Mouse (Mus musculus): ENCODE results near the gene Mblac1. TPM values are rescaled to one million over a fixed set of nuclear protein-coding genes. Genes with fewer than 3 reads are reported as not detected.

Gene Mblac1
- polyA plus RNA-seq (2014; fragmentation: Nextera tagmentation; extraction: Ambion mirVana) = 11.9 and 13.1 TPM in 2 replicates

GRCm38 (mm10) chr5:138193771-138194727, at the start of gene Mblac1:
Mblac1 (plus strand) TSS chr5:138194314.
- peak; percentile 86 for ATAC-seq
- H3K9ac ChIP-seq (ENCODE audit: low read length) = peak within 1 kb of the TSS; percentile 94
- no peaks in the 10 kb centered on the region for H3K9me3 ChIP-seq (replicated peaks; ENCODE audit: control insufficient read depth, low read length)
- H3K27me3 ChIP-seq (replicated peaks; ENCODE audit: control insufficient read depth, insufficient read depth, low read length) = no peaks in the 10 kb centered on the region
- H3K36me3 ChIP-seq (ENCODE audit: control insufficient read depth, insufficient read depth, low read length) = peaks cover 30% of the 10 kb centered on the region
- peak; percentile 89 for DNase-seq (ENCODE audit: low spot score)
- peak within 1 kb of the TSS; percentile 84 for H3K27ac ChIP-seq (ENCODE audit: low read depth, low read length)
- no peaks in the 10 kb centered on the region; the same call in 1 of the 2 replicates for H3K4me1 ChIP-seq (ENCODE audit: control insufficient read depth, insufficient read depth, low read length)
- peak within 1 kb of the TSS; percentile 70 for H3K4me3 ChIP-seq (ENCODE audit: low read depth, low read length)
- 8% methylated on average over 54 of the region's 54 CpGs for WGBS
- peak within 1 kb of the TSS; percentile 97 for H3K4me2 ChIP-seq (ENCODE audit: low read length)

GRCm38 (mm10) chr5:138154390-138154789, 39.7 kb upstream of the Mblac1 start:
- no peak for DNase-seq (ENCODE audit: low spot score)
- H3K36me3 ChIP-seq (ENCODE audit: control insufficient read depth, insufficient read depth, low read length) = peaks cover 28% of the 10 kb centered on the region
- peak overlapping the region; percentile 81 for H3K4me3 ChIP-seq (ENCODE audit: low read depth, low read length)
- no peaks in the 10 kb centered on the region for H3K27me3 ChIP-seq (replicated peaks; ENCODE audit: control insufficient read depth, insufficient read depth, low read length)
- 89% methylated on average over 3 of the region's 3 CpGs for WGBS
- H3K9me3 ChIP-seq (replicated peaks; ENCODE audit: control insufficient read depth, low read length) = no peaks in the 10 kb centered on the region
- peak overlapping the region; percentile 87 for H3K4me2 ChIP-seq (ENCODE audit: low read length)
- ATAC-seq = no peak
- H3K27ac ChIP-seq (ENCODE audit: low read depth, low read length) = no peak overlapping the region
- peaks cover 3% of the 10 kb centered on the region; the same call in 1 of the 2 replicates for H3K4me1 ChIP-seq (ENCODE audit: control insufficient read depth, insufficient read depth, low read length)
- H3K9ac ChIP-seq (ENCODE audit: low read length) = peak overlapping the region; percentile 99; the same call in 1 of the 2 replicates

- DNase-seq (ENCODE audit: low spot score) (peak; percentile 98), ATAC-seq (peak; percentile 99)
- under 1% methylated on average over 31 of the region's 31 CpGs for WGBS
- H3K9ac ChIP-seq (ENCODE audit: low read length) = peak within 1 kb of the TSS; percentile 99
- peaks cover 23% of the 10 kb centered on the region for H3K36me3 ChIP-seq (ENCODE audit: control insufficient read depth, insufficient read depth, low read length)
- peak within 1 kb of the TSS; percentile 87 for H3K4me2 ChIP-seq (ENCODE audit: low read length)
- peak within 1 kb of the TSS; percentile 81 for H3K4me3 ChIP-seq (ENCODE audit: low read depth, low read length)
- no peaks in the 10 kb centered on the region for H3K27me3 ChIP-seq (replicated peaks; ENCODE audit: control insufficient read depth, insufficient read depth, low read length)
- no peaks in the 10 kb centered on the region for H3K9me3 ChIP-seq (replicated peaks; ENCODE audit: control insufficient read depth, low read length)
- H3K27ac ChIP-seq (ENCODE audit: low read depth, low read length) = peak within 1 kb of the TSS; percentile 96
- peaks cover 3% of the 10 kb centered on the region; the same call in 1 of the 2 replicates for H3K4me1 ChIP-seq (ENCODE audit: control insufficient read depth, insufficient read depth, low read length)
Observed at GRCm38 (mm10) chr5:138155443-138155976, 38.6 kb upstream of the Mblac1 start, which contains the start of gene Zfp113. Zfp113 (minus strand) TSS chr5:138155744.

- peak overlapping the region; percentile 61; the same call in 1 of the 2 replicates for H3K27ac ChIP-seq (ENCODE audit: low read depth, low read length)
- no peak for DNase-seq (ENCODE audit: low spot score)
- peak overlapping the region; percentile 79 for H3K9ac ChIP-seq (ENCODE audit: low read length)
- peaks cover 7% of the 10 kb centered on the region for H3K4me1 ChIP-seq (ENCODE audit: control insufficient read depth, insufficient read depth, low read length)
- peak overlapping the region; percentile 50 for H3K4me2 ChIP-seq (ENCODE audit: low read length)
- WGBS = 68% methylated on average over 7 of the region's 7 CpGs
- no peaks in the 10 kb centered on the region for H3K27me3 ChIP-seq (replicated peaks; ENCODE audit: control insufficient read depth, insufficient read depth, low read length)
- H3K4me3 ChIP-seq (ENCODE audit: low read depth, low read length) = peak overlapping the region; percentile 72; the same call in 1 of the 2 replicates
- H3K9me3 ChIP-seq (replicated peaks; ENCODE audit: control insufficient read depth, low read length) = no peaks in the 10 kb centered on the region
- peak; percentile 13; the same call in 1 of the 2 replicates for ATAC-seq
- H3K36me3 ChIP-seq (ENCODE audit: control insufficient read depth, insufficient read depth, low read length) = peaks cover 34% of the 10 kb centered on the region
Observed at GRCm38 (mm10) chr5:138160224-138160762, 33.8 kb upstream of the Mblac1 start.

GRCm38 (mm10) chr5:138160842-138161665, 33.1 kb upstream of the Mblac1 start, which contains the start of gene Cops6:
Cops6 (plus strand) TSS chr5:138161071.
- 1% methylated on average over 42 of the region's 42 CpGs for WGBS
- H3K27ac ChIP-seq (ENCODE audit: low read depth, low read length) = peak within 1 kb of the TSS; percentile 61
- peaks cover 41% of the 10 kb centered on the region for H3K36me3 ChIP-seq (ENCODE audit: control insufficient read depth, insufficient read depth, low read length)
- no peaks in the 10 kb centered on the region for H3K27me3 ChIP-seq (replicated peaks; ENCODE audit: control insufficient read depth, insufficient read depth, low read length)
- H3K9ac ChIP-seq (ENCODE audit: low read length) = peak within 1 kb of the TSS; percentile 79
- peak within 1 kb of the TSS; percentile 50 for H3K4me2 ChIP-seq (ENCODE audit: low read length)
- no peaks in the 10 kb centered on the region for H3K9me3 ChIP-seq (replicated peaks; ENCODE audit: control insufficient read depth, low read length)
- DNase-seq (ENCODE audit: low spot score) (peak; percentile 97), ATAC-seq (peak; percentile 97)
- H3K4me3 ChIP-seq (ENCODE audit: low read depth, low read length) = peak within 1 kb of the TSS; percentile 72
- H3K4me1 ChIP-seq (ENCODE audit: control insufficient read depth, insufficient read depth, low read length) = peaks cover 7% of the 10 kb centered on the region

GRCm38 (mm10) chr5:138163046-138163445, 31.1 kb upstream of the Mblac1 start:
- H3K36me3 ChIP-seq (ENCODE audit: control insufficient read depth, insufficient read depth, low read length) = peaks cover 61% of the 10 kb centered on the region
- WGBS = 77% methylated on average over 6 of the region's 6 CpGs
- ATAC-seq = no peak
- no peak overlapping the region for H3K27ac ChIP-seq (ENCODE audit: low read depth, low read length)
- no peak for DNase-seq (ENCODE audit: low spot score)
- no peak overlapping the region for H3K4me3 ChIP-seq (ENCODE audit: low read depth, low read length)
- H3K9ac ChIP-seq (ENCODE audit: low read length) = no peak overlapping the region
- H3K4me1 ChIP-seq (ENCODE audit: control insufficient read depth, insufficient read depth, low read length) = peaks cover 7% of the 10 kb centered on the region
- no peak overlapping the region for H3K4me2 ChIP-seq (ENCODE audit: low read length)
- no peaks in the 10 kb centered on the region for H3K27me3 ChIP-seq (replicated peaks; ENCODE audit: control insufficient read depth, insufficient read depth, low read length)
- H3K9me3 ChIP-seq (replicated peaks; ENCODE audit: control insufficient read depth, low read length) = no peaks in the 10 kb centered on the region

- peaks cover 7% of the 10 kb centered on the region for H3K4me1 ChIP-seq (ENCODE audit: control insufficient read depth, insufficient read depth, low read length)
- no peak for DNase-seq (ENCODE audit: low spot score)
- no peak for ATAC-seq
- no peak overlapping the region for H3K9ac ChIP-seq (ENCODE audit: low read length)
- H3K27ac ChIP-seq (ENCODE audit: low read depth, low read length) = no peak overlapping the region
- H3K36me3 ChIP-seq (ENCODE audit: control insufficient read depth, insufficient read depth, low read length) = peaks cover 67% of the 10 kb centered on the region
- no peak overlapping the region for H3K4me3 ChIP-seq (ENCODE audit: low read depth, low read length)
- H3K27me3 ChIP-seq (replicated peaks; ENCODE audit: control insufficient read depth, insufficient read depth, low read length) = no peaks in the 10 kb centered on the region
- no peaks in the 10 kb centered on the region for H3K9me3 ChIP-seq (replicated peaks; ENCODE audit: control insufficient read depth, low read length)
- H3K4me2 ChIP-seq (ENCODE audit: low read length) = no peak overlapping the region
- WGBS = 67% methylated on average over 10 of the region's 10 CpGs
Observed at GRCm38 (mm10) chr5:138163610-138164009, 30.5 kb upstream of the Mblac1 start.

- no peak overlapping the region for H3K9ac ChIP-seq (ENCODE audit: low read length)
- DNase-seq (ENCODE audit: low spot score) = no peak
- peaks cover 13% of the 10 kb centered on the region for H3K4me1 ChIP-seq (ENCODE audit: control insufficient read depth, insufficient read depth, low read length)
- no peaks in the 10 kb centered on the region for H3K9me3 ChIP-seq (replicated peaks; ENCODE audit: control insufficient read depth, low read length)
- no peak overlapping the region for H3K4me3 ChIP-seq (ENCODE audit: low read depth, low read length)
- no peak overlapping the region for H3K4me2 ChIP-seq (ENCODE audit: low read length)
- no peak overlapping the region for H3K27ac ChIP-seq (ENCODE audit: low read depth, low read length)
- H3K27me3 ChIP-seq (replicated peaks; ENCODE audit: control insufficient read depth, insufficient read depth, low read length) = no peaks in the 10 kb centered on the region
- ATAC-seq = no peak
- peaks cover 80% of the 10 kb centered on the region for H3K36me3 ChIP-seq (ENCODE audit: control insufficient read depth, insufficient read depth, low read length)
- 86% methylated on average over 8 of the region's 8 CpGs for WGBS
Observed at GRCm38 (mm10) chr5:138165594-138165993, 28.5 kb upstream of the Mblac1 start.

Data from forebrain, embryonic 14.5 days (tissue).